Mouse (Mus musculus) spleen, embryonic (tissue): ENCODE results near the gene Palm3.
"Not testable (repeated sequence)": the region's sequence is repeated elsewhere in the genome, so short reads cannot be mapped to it uniquely, and the experiment has no call there.

Source experiments
- CTCF ChIA-PET: fragments of 350-600 bp; sonication (Branson Sonifier 250); formaldehyde crosslinking; loops from one replicate; lab custom pipeline; 2022; lab: Charles Lee

Palm3 gene

GRCm38 (mm10) chr8:84021096-84021495 is at the start of gene Palm3:
TSS of gene Palm3 (plus strand) at chr8:84021471.
- CTCF ChIA-PET = no interaction called here

DNA sequence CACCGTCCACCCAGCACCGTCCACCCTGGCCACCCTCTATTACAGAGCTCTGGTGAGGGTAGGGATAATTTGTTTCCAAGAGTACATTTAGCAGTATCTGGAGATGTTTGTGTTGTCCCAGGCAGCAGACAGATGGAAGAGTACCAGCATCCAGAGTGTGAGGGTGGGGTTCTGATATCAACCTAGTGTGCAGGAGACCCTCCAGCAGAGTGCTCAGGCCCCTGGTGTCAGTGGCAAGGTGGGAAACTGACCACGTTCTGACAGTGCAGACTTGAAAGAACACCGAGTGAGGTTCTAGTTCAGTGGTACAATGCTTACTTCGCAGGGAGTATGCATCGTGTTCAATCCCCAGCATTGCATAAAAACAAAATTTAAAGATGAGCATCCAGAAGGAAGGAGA is 49.6 kb upstream of the Palm3 start:
- CTCF ChIA-PET = interaction anchor here (1.3 kb wide), 1 partner anchor 16 kb away, joined by 4 read pairs; the partner anchor contains the start of genes Asf1b and Gm10644

DNA sequence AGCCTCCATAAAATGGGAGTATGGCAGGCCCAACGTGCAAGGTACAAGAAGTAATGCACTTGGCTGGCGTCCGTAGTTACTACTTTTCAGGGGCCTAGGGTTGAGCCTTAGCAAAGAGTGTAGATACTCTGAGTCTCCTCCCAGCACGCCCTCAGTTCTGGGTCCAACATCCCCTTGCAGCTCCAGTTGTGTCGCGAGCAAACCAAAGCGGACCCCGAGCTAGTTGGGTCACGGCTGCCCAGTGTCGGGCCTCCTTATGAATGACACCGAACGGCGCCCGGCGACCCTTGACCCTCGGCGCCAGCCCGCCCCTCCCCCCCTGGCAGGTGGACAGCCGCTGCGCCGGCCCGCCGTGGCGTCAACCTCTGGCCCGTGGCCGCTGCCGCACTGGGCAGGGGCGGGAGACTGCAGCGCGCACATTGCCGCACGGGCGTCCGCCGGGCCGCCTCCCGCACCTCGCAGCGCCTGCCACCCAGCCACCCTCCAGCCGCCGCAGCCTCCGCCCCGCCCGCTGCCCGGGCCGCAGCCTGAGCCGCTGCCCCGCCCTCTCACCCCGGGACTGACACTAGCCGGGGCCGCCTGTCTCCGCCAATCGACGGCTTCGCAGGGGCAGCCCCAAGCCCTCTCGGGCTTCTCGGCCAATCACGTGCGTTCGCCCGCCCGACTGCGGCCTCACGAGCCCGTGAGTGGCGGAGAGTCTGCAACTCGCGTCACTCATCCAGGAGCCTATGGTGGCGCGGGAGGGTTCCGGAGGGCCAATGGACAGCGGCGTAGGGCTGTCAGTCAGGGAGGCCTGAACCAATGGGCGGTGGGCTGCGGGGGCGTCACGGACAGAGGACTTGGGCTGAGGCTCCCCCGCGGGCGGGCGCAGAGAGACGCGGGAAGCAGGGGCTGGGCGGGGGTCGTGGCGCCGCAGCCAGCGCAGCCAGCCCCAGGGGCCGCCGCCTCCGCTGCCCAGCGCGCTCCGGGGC is 48.8 kb upstream of the Palm3 start, which contains the start of gene Prkaca:
Gene Prkaca (plus strand): TSS at position 844 of the 971 bp plus-strand sequence.
- CTCF ChIA-PET = interaction anchor here (0.6 to 1.3 kb wide), 2 partner anchors 17 to 380 kb away, joined by 4 read pairs; partner anchors contain the start of genes Asf1b and Gm10644

DNA sequence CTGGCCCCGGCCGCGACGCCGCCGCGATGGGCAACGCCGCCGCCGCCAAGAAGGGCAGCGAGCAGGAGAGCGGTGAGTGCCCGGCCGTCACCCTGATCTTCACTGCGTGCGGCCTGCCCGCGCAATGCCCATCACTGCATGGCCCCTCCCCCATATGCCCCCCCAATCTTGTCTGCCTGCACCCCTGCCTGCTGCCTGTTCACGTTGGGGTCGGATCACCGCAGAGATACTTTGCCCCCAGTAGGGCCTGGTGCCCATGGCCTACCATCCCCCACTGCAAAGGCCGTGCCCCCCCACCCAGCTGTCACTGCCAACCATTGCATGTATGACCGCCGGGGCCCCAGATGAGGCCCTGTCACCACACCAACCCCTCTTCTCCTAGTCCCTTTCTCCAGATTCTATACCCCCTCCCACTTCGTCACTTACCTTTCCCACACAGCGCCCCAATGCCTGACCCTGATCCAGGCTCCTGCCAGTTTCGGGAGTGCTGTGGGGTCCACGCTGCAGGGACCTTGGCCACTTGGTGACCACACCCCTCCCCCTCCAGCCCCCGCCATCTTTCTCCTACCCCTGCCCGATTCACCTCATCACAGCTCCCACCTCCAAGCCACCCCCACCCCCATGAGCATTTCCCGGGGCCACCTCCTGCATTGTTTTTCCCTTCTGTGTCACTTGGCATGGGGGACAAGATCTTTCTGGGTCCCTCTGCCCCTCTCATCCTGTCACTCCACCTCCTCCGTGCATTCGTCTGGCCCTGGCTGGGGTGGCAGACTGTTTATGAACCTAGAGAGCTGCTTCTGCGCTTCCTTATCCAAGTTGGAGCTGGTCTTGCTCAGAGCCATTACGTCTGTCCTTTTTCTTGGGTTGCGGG is 47.9 kb upstream of the Palm3 start:
- CTCF ChIA-PET = interaction anchor here (0.6 to 0.7 kb wide), 4 partner anchors 10 to 523 kb away, joined by 3 to 22 read pairs (median 4); no protein-coding TSS in a partner anchor

DNA sequence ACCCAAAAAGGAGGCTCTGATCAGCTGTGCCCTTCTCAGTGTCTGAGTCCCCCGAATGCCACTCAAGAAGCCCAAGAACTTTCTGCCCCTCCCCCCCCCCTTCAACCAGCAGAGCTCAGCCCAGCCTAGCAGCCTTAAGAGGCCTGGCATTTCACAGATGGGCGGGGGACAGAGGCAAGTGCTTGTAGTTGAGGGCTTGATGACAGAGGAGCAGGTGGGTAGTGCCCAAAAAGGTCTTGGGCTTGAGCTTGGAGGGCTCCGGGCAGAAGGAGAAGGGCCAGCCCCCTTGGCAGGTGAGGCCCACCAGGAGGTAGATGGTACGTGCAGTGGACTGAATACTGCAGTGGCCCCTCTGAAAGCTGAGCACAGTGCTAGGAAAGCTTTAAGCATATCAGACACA is 46.8 kb upstream of the Palm3 start:
- CTCF ChIA-PET = interaction anchor here (0.6 to 0.9 kb wide), 2 partner anchors 159 to 322 kb away, joined by 3 read pairs; partner anchors contain the start of gene Gipc1

- CTCF ChIA-PET = no interaction called here
These were observed 45.1 kb upstream of the Palm3 start for GRCm38 (mm10) chr8:83976101-83976630.

- CTCF ChIA-PET = no interaction called here
These were observed 44.4 kb upstream of the Palm3 start for GRCm38 (mm10) chr8:83976779-83977350.

- CTCF ChIA-PET = no interaction called here
These were observed 43.6 kb upstream of the Palm3 start for GRCm38 (mm10) chr8:83977646-83978045.

GRCm38 (mm10) chr8:83978200-83978599 is 43.1 kb upstream of the Palm3 start:
- CTCF ChIA-PET = no interaction called here

DNA sequence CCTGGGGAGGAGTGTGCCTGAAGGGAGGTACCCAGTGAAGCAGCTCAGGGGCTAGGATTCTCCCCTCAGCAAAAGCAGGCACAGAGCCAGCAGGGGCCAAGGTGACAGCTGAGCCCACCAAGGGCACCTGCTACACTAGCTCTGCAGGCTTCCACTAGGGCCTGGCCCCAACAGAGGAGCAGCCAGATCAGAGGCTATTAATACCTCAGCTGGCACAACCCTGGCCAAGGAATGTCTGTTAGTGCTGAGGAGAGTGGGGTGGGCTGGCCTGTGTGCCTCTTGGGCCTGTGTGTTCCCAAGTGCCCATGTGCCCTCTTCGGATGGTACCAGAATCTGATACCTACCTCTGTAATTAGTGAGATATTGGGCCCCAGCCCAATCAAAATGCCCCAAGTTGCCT is 41.0 kb upstream of the Palm3 start:
- CTCF ChIA-PET = no interaction called here

DNA sequence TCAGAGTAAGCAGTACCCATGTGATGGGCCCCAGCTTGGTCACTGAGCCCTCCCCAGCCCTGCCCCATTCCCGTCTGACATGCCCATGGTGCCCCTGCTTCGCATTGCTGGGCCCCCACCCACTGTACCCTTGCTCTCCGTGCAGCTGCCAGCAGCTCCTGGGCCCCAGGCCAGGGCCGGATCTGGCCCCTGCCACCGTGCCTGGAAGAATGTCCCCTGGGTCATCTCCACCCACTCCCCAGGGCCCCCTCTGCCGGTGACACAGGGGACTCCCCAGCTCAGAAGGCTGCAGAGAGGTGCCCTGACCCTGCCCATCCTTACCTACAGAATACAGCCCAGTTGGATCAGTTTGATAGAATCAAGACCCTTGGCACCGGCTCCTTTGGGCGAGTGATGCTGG is 40.4 kb upstream of the Palm3 start:
- CTCF ChIA-PET = no interaction called here

GRCm38 (mm10) chr8:83981533-83981932 is 39.7 kb upstream of the Palm3 start:
- CTCF ChIA-PET = no interaction called here

GRCm38 (mm10) chr8:83982449-83982848 is 38.8 kb upstream of the Palm3 start:
- CTCF ChIA-PET = interaction anchor here (0.6 kb wide), 1 partner anchor 36 kb away, joined by 4 read pairs; no protein-coding TSS in a partner anchor

DNA sequence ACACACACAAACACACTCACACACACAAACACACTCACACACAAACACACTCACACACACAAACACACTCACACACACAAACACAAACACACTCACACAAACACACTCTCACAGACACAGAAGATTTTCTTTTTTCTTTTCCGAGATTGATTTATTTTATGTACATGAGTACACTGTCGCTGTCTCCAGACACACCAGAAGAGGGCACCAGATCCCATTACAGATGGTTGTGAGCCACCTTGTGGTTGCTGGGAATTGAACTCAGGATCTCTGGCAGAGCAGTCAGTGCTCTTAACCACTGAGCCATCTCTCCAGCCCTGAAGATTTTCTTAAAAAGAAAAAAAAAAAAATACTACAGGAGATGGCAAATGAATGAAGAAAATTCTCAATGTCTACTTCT is 38.0 kb upstream of the Palm3 start:
- CTCF ChIA-PET = not testable (repeated sequence)

DNA sequence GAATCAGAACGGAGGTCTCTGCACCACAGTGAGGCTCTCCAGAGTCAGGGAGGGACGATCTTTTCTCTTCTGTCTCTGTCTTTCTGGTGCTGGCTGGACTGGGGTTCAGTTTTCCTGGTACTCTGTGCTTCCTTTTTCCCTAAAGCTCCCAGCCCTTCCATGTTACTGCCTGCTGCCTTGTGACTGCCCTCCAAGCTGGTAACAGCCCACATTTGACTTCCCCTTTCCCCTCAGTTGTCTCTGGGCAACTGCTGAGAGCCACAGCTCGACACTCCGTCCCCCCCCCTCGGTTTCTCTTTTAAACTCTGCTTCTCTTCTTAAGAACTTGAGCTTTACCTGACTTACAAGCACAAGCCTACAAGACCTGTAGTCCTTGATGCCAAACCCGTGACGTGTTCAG is 32.0 kb upstream of the Palm3 start:
- CTCF ChIA-PET = interaction anchor here (0.6 kb wide), 1 partner anchor 270 kb away, joined by 3 read pairs; no protein-coding TSS in a partner anchor

GRCm38 (mm10) chr8:83990170-83990569 is 31.1 kb upstream of the Palm3 start:
- CTCF ChIA-PET = no interaction called here

GRCm38 (mm10) chr8:83992488-83992887 is 28.8 kb upstream of the Palm3 start:
- CTCF ChIA-PET = no interaction called here

- CTCF ChIA-PET = no interaction called here
These were observed 27.2 kb upstream of the Palm3 start for GRCm38 (mm10) chr8:83994030-83994429.

DNA sequence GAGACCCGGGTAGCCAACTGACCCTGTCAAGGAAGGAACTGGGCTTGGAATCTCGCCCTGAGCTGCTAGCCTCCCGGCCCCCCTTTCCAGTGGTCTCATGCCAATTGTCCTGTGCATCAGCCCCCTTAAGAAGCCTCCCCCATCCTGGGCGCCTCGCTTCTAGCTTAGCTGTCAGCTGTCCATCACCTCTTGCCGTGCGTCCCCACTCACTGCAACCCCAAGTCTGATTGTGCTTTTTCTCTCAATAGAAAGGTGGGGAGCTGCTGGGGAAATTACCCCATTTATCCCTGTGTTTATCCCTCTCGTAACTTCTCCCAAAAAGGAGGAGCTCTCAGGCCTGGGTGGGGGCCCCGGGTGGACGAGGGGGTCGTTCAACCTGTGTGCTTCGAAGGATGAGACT is 25.3 kb upstream of the Palm3 start:
- CTCF ChIA-PET = no interaction called here

DNA sequence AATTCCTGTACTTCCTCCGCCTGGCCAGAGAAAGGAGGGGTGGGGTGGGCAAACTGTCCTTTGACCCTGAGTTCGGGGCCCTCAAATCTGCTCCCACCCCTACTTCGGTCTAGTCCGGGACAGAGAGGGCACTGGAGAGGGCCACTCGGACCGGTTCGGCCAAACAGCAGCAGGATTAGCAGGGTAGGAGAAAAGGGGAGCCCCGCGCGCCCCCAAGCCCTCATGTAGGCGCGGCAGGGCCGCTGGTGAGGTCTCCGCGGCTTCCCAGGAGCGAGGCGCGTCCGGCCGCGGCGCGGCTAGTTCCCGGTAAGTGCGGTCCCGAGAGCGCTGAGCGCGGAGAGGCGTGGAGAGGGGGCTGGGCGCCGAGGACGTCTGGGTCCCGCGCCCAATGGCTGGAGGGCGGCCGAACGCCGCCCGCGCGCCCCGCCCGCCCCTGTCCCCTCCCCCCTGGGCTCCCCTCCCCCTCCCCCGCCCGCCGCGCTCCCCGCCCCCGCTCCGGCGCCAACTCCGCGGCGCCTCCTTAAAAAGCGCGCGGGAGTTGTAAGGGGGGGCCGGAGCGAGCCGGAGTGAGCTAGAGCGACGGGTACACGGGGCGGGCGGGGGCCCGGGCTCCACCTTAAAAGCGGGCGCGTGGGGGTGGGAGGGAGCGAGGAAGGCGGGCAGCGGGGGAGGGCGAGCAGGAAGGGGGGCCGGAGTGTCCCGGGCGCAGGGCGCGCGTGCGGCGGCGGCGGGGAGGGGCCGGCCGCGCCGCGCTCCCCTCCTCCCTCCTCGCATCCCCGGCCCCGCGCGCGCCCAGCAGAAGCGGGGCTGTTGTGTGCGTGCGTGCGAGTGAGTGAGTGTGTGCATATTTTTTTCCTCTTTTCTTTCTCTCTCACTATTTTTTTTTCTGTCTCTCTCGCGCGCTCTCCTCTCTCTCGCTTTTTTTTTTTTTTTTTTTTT is 24.4 kb upstream of the Palm3 start:
- CTCF ChIA-PET = no interaction called here
